Mouse (Mus musculus) kidney, adult 11 months (tissue): Measurements from ENCODE around the gene Eml4.
A peak's percentile ranks its signal among the peaks of the same experiment; 100 is the strongest.

Source experiments
- DNase-seq: peaks from one replicate; pipeline ENCODE4 v3.0.0; 2022

Gene Eml4

GRCm38 (mm10) chr17:83513655-83514212, 163.0 kb downstream of the Eml4 start:
- no peak for DNase-seq

GRCm38 (mm10) chr17:83514213-83514701, 163.5 kb downstream of the Eml4 start:
- peak; percentile 91 for DNase-seq

- DNase-seq, result no peak
These were observed 166.7 kb downstream of the Eml4 start, which contains the start of gene Cox7a2l for GRCm38 (mm10) chr17:83517280-83518015. Gene Cox7a2l (minus strand): TSS chr17:83517330.

GRCm38 (mm10) chr17:83521881-83522280, 171.2 kb downstream of the Eml4 start:
- no peak for DNase-seq

- DNase-seq, result peak; percentile 35
These were observed 172.1 kb downstream of the Eml4 start for GRCm38 (mm10) chr17:83522590-83523379.

- no peak for DNase-seq
These were observed 174.0 kb downstream of the Eml4 start for GRCm38 (mm10) chr17:83524753-83525152.

GRCm38 (mm10) chr17:83525596-83525995, 174.9 kb downstream of the Eml4 start:
- DNase-seq, result no peak

GRCm38 (mm10) chr17:83526091-83526561, 175.4 kb downstream of the Eml4 start:
- DNase-seq, result no peak

GRCm38 (mm10) chr17:83526624-83527532, 176.1 kb downstream of the Eml4 start:
- DNase-seq, result no peak

GRCm38 (mm10) chr17:83527651-83528381, 177.1 kb downstream of the Eml4 start:
- DNase-seq, result peak; percentile 22
